Mouse (Mus musculus) ES-Bruce4 (cell line): ENCODE measurements around the gene Prkar1b. TPM values are rescaled to one million over a fixed set of nuclear protein-coding genes. Genes with fewer than 3 reads are reported as not detected.

ENCODE experiments used
- H3K27ac ChIP-seq: 2 replicates; pipeline ENCODE4 v1.5.1; 2012; ENCODE audit warnings: low read length, inconsistent platforms; ENCODE audit not compliant: insufficient read depth
- H3K27me3 ChIP-seq: 2 replicates; pipeline ENCODE4 v1.6.1; 2012; ENCODE audit warnings: mild to moderate bottlenecking, low read length, inconsistent platforms; ENCODE audit not compliant: control insufficient read depth, poor library complexity, insufficient read depth, severe bottlenecking
- H3K36me3 ChIP-seq: 2 replicates; pipeline ENCODE4 v1.6.1; 2012; ENCODE audit warnings: inconsistent platforms, mild to moderate bottlenecking, low read length, moderate library complexity; ENCODE audit not compliant: control insufficient read depth, poor library complexity, insufficient read depth, severe bottlenecking
- H3K4me1 ChIP-seq: one replicate; pipeline ENCODE4 v1.8.1; 2011; ENCODE audit warnings: low read length; ENCODE audit not compliant: control insufficient read depth, insufficient read depth
- H3K4me3 ChIP-seq: 2 replicates; pipeline ENCODE4 v1.5.1; 2011; ENCODE audit warnings: low read depth, mild to moderate bottlenecking, low read length
- H3K9ac ChIP-seq: 2 replicates; pipeline ENCODE4 v1.6.1; 2012; ENCODE audit warnings: low read depth, mild to moderate bottlenecking, inconsistent platforms; ENCODE audit not compliant: poor library complexity, severe bottlenecking
- H3K9me3 ChIP-seq: replicated peaks from 2 replicates; pipeline ENCODE4 v1.6.1; 2012; ENCODE audit warnings: mild to moderate bottlenecking, low read length, inconsistent platforms; ENCODE audit not compliant: control insufficient read depth, poor library complexity, insufficient read depth, severe bottlenecking
- CTCF ChIP-seq: IDR thresholded peaks from one replicate; pipeline ENCODE4 v1.8.1; 2011; ENCODE audit warnings: low read depth, low read length
- EP300 ChIP-seq: IDR thresholded peaks from 2 replicates; pipeline ENCODE4 v1.6.1; 2011; ENCODE audit warnings: low read depth, low read length; ENCODE audit not compliant: insufficient read depth
- POLR2A ChIP-seq: IDR thresholded peaks from one replicate; pipeline ENCODE4 v1.8.1; 2011; ENCODE audit warnings: low read length; ENCODE audit not compliant: insufficient read depth
- polyA plus RNA-seq: library from polyadenylated mRNA; stranded (reverse); fragments of >200 nt; gene quantifications from 2 replicates; pipeline ENCODE4 v1.2.4, GENCODE M21; 2011; ENCODE audit warnings: low read depth; ENCODE audit not compliant: missing spikeins, insufficient read depth, insufficient read length

The Prkar1b gene
- polyA plus RNA-seq, 1 experiment = 8.2 TPM

GRCm38 (mm10) chr5:138989567-138989966 is 160.2 kb downstream of the Prkar1b start:
- H3K27ac ChIP-seq = no peak overlapping the region
- H3K9me3 ChIP-seq = no peaks in the 10 kb centered on the region
- TF ChIP-seq EP300 (peak; percentile 28; the same call in 1 of the 2 replicates), POLR2A (no peak), CTCF (no peak)
- H3K36me3 ChIP-seq = peaks cover 26% of the 10 kb centered on the region
- no peak overlapping the region for H3K9ac ChIP-seq
- H3K27me3 ChIP-seq = no peaks in the 10 kb centered on the region
- no peak overlapping the region for H3K4me3 ChIP-seq
- H3K4me1 ChIP-seq = peaks cover 9% of the 10 kb centered on the region

- H3K4me3 ChIP-seq = no peak overlapping the region
- no peaks in the 10 kb centered on the region for H3K9me3 ChIP-seq
- H3K27ac ChIP-seq = no peak overlapping the region
- no peak overlapping the region for H3K9ac ChIP-seq
- TF ChIP-seq EP300 = no peak
- TF ChIP-seq POLR2A = no peak
- TF ChIP-seq CTCF = no peak
- H3K4me1 ChIP-seq = peaks cover 9% of the 10 kb centered on the region
- H3K27me3 ChIP-seq = no peaks in the 10 kb centered on the region
- peaks cover 30% of the 10 kb centered on the region for H3K36me3 ChIP-seq
These were observed 161.0 kb downstream of the Prkar1b start for GRCm38 (mm10) chr5:138988764-138989163.

GRCm38 (mm10) chr5:138987994-138988393 is 161.8 kb downstream of the Prkar1b start:
- peaks cover 31% of the 10 kb centered on the region for H3K36me3 ChIP-seq
- no peaks in the 10 kb centered on the region for H3K27me3 ChIP-seq
- peaks cover 9% of the 10 kb centered on the region for H3K4me1 ChIP-seq
- no peaks in the 10 kb centered on the region for H3K9me3 ChIP-seq
- no peak overlapping the region for H3K27ac ChIP-seq
- TF ChIP-seq POLR2A = no peak
- TF ChIP-seq CTCF = no peak
- TF ChIP-seq EP300 = no peak
- H3K9ac ChIP-seq = no peak overlapping the region
- no peak overlapping the region for H3K4me3 ChIP-seq

GRCm38 (mm10) chr5:138981921-138982320 is 167.9 kb downstream of the Prkar1b start:
- Histone ChIP-seq H3K9me3 (no peaks in the 10 kb centered on the region), H3K9ac (no peak overlapping the region), H3K4me1 (no peaks in the 10 kb centered on the region), H3K27me3 (no peaks in the 10 kb centered on the region), H3K27ac (no peak overlapping the region), H3K36me3 (peaks cover 22% of the 10 kb centered on the region), H3K4me3 (no peak overlapping the region)
- TF ChIP-seq CTCF (no peak), EP300 (no peak), POLR2A (no peak)

- Histone ChIP-seq H3K36me3 (peaks cover 13% of the 10 kb centered on the region), H3K27ac (no peak overlapping the region), H3K9ac (no peak overlapping the region), H3K27me3 (no peaks in the 10 kb centered on the region), H3K9me3 (no peaks in the 10 kb centered on the region), H3K4me3 (no peak overlapping the region), H3K4me1 (no peaks in the 10 kb centered on the region)
- no peak for TF ChIP-seq CTCF
- no peak for TF ChIP-seq POLR2A
- TF ChIP-seq EP300 = no peak
These were observed 169.2 kb downstream of the Prkar1b start for GRCm38 (mm10) chr5:138980608-138981007.

- H3K27ac ChIP-seq = no peak overlapping the region
- no peak overlapping the region for H3K9ac ChIP-seq
- no peaks in the 10 kb centered on the region for H3K27me3 ChIP-seq
- H3K4me1 ChIP-seq = no peaks in the 10 kb centered on the region
- peaks cover 8% of the 10 kb centered on the region for H3K36me3 ChIP-seq
- H3K9me3 ChIP-seq = no peaks in the 10 kb centered on the region
- no peak overlapping the region for H3K4me3 ChIP-seq
- TF ChIP-seq EP300 (no peak), POLR2A (no peak), CTCF (no peak)
These were observed 170.0 kb downstream of the Prkar1b start for GRCm38 (mm10) chr5:138979840-138980239.
